Mouse (Mus musculus) embryonic fibroblast, embryonic 13.5 days (primary cell): Measurements from ENCODE around the gene Vdac2. TPM values are rescaled to one million over a fixed set of nuclear protein-coding genes. Genes with fewer than 3 reads are reported as not detected.

Experiments used
- H3K27ac ChIP-seq: 2 replicates; pipeline ENCODE4 v1.5.1; 2012; ENCODE audit warnings: low read length, control low read depth, inconsistent platforms; ENCODE audit not compliant: insufficient read depth
- H3K4me1 ChIP-seq: 2 replicates; pipeline ENCODE4 v1.6.1; 2011; ENCODE audit warnings: low read length; ENCODE audit not compliant: control insufficient read depth, insufficient read depth
- H3K4me3 ChIP-seq: 2 replicates; pipeline ENCODE4 v1.5.1; 2011; ENCODE audit warnings: mild to moderate bottlenecking, control low read depth, low read length; ENCODE audit not compliant: insufficient read depth
- CTCF ChIP-seq: IDR thresholded peaks from 2 replicates; pipeline ENCODE4 v1.5.1; 2011; ENCODE audit warnings: mild to moderate bottlenecking, control low read depth, low read length, moderate library complexity, borderline replicate concordance; ENCODE audit not compliant: insufficient read depth
- POLR2A ChIP-seq: IDR thresholded peaks from 2 replicates; pipeline ENCODE4 v1.6.1; 2011; ENCODE audit warnings: low read depth, mild to moderate bottlenecking, control low read depth, low read length, moderate library complexity
- polyA plus RNA-seq: library from polyadenylated mRNA; stranded (reverse); fragments of >200 nt; gene quantifications from 2 replicates; pipeline ENCODE4 v1.2.4, GENCODE M21; 2011; ENCODE audit warnings: low read depth; ENCODE audit not compliant: missing spikeins, insufficient read length

Vdac2 gene
- polyA plus RNA-seq, 1 experiment = 232 TPM

DNA sequence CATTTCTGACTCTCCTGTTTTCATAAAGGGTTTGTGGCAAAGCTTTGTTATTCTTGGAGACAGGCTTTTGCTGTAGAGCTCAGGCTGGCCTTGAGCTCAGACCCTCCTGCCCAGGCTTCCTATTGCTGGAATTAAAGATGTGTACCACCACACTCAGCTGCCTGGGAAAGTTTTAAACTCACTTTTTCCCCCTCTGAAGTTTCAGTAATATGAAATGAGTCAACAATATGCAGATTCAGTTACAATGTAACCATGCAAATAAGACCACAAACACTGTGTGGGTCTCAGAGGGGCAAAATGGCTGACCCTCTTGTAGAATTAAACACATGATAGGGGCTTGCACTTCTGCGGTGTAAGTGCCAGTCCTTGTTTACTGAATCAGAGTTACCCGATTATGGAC, 18.8 kb upstream of the Vdac2 start:
- TF ChIP-seq POLR2A (no peak), CTCF (no peak)
- H3K4me1 ChIP-seq = peaks cover 7% of the 10 kb centered on the region
- H3K4me3 ChIP-seq = no peak overlapping the region
- H3K27ac ChIP-seq = no peak overlapping the region

DNA sequence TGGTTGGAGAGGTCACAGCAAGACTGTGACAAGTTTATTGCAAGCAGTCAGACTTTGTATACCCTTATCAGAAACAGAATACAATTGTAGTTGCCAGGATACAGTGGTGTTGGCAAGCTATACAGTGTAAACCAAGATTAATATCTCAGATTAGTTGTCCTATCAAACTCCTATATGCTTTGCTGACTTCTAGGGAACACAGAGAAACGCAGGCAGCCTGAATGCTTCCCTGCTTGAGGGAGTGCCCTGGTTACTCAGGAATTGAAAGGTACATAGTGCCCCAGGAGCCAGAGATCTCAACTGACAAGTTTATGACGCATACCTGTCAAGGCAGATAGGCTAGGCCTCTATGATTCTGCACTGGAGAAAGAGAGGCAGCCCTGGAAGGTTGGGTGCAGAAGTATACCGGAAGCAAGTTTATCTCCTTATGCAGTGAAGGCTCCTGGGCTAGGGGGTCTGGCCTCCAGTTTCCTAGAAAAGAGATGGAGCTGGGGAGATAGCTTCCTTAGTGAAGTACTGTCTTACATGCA, 18.3 kb upstream of the Vdac2 start:
- Histone ChIP-seq H3K4me3 (no peak overlapping the region), H3K27ac (no peak overlapping the region), H3K4me1 (peaks cover 7% of the 10 kb centered on the region)
- TF ChIP-seq CTCF (no peak), POLR2A (no peak)

DNA sequence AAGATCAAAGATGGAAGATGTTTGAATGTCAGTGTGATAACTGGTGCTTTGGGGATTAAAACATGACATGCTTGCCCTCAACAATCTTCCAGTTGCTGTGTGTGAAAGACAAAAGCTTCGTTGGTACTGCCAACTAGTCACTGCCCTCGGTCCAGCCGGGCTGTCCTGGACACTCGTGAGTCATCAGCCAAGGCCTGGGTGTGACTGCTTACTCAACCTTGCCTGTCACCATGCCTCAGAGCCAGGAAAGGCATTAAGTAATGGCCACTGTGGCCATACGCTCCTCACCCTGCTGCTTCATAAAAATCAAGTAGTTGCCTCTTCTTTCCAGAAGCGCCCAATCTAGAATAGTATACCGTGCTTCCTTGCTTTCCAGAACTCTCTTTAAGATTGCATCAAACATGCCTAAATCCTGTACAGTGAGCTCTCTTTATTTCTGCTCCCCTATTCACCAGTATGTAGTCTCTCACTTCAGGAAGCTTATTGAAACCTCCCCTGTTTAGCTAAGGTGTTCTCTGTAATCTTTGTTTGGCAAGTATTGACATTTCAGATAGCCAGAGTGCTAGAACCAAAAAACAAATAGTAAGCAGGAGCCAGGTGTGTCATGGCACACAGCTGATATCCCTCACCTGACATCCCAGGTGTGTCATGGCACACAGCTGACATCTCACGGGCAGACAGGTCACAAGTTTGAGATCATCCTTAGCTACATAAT, 16.7 kb upstream of the Vdac2 start:
- Histone ChIP-seq H3K27ac (no peak overlapping the region), H3K4me1 (peaks cover 7% of the 10 kb centered on the region), H3K4me3 (no peak overlapping the region)
- TF ChIP-seq POLR2A = no peak
- TF ChIP-seq CTCF = no peak

DNA sequence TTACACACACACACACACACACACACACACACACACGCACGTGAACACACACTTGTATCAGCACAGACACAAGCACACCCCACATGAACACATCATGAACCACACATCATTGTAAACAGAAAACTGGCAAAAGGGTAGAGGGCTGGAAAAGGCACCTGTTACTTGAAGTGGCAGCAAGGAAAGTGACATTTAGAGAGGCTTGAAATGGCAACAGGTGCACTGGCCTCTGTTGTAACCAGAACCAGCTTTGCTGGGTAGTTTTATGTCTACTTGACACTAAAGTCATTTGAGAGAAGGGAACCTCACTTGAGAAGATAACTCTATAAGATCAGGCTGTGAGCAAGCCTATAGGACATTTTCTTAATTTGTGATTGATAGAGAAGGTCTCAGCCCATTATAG, 15.6 kb upstream of the Vdac2 start:
- Histone ChIP-seq H3K4me1 (peaks cover 12% of the 10 kb centered on the region), H3K27ac (no peak overlapping the region), H3K4me3 (no peak overlapping the region)
- no peak for TF ChIP-seq POLR2A
- TF ChIP-seq CTCF = no peak

DNA sequence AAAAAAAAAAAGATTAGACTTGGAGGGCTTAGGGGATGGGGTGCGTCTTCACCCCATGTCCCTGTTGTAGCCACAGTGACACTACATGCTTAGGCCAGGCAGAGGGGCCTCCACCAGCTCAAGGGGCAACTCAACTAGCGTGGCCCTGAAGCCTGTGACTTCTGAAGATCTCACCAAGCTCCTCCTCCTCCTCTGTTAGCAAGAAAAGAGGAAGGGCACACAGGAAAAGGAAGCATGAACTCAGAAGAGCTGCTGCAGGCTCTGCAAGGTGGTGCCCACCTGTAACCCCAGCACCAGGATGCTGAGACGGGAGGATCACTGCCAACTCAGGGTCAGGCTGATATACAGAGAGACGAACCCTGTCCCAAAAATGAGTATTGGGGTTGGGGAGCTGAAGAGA, 13.7 kb upstream of the Vdac2 start:
- peaks cover 11% of the 10 kb centered on the region for H3K4me1 ChIP-seq
- TF ChIP-seq CTCF (no peak), POLR2A (no peak)

DNA sequence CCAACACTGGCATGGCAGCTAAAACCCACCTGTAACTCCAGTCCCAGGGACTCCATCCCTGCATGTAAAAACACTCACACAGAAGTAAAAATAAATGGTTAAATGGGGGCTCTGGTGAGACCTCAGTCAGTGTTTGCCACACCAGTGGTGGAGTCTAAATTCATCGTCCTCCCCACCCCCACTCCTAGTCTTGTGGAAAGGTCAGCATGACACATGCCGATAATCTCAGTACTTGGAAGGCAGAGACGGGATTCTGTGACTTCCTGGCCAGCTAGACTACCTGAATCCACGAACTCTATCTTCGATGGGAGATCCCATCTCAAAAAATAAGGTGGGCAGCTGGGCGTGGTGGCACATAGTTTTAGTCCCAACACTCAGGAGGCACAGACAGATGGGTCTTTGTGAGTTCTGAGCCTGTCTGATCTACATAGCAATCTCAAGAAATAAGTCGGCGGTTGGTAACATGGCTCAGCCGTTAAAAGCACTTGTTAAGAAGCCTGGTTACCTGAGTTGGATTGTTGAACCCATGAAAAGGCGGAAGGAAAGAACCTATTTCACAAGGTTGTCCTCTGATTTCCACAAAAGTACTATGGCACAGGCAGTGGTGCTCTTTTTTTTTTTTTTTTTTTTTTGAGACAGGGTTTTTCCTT, 13.2 kb upstream of the Vdac2 start:
- Histone ChIP-seq H3K4me3 (no peak overlapping the region), H3K4me1 (peaks cover 8% of the 10 kb centered on the region), H3K27ac (no peak overlapping the region)
- no peak for TF ChIP-seq CTCF
- no peak for TF ChIP-seq POLR2A

More for the DNA sequence above, 13.7 kb upstream of the Vdac2 start:
- H3K4me3 ChIP-seq = no peak overlapping the region
- H3K27ac ChIP-seq = no peak overlapping the region

DNA sequence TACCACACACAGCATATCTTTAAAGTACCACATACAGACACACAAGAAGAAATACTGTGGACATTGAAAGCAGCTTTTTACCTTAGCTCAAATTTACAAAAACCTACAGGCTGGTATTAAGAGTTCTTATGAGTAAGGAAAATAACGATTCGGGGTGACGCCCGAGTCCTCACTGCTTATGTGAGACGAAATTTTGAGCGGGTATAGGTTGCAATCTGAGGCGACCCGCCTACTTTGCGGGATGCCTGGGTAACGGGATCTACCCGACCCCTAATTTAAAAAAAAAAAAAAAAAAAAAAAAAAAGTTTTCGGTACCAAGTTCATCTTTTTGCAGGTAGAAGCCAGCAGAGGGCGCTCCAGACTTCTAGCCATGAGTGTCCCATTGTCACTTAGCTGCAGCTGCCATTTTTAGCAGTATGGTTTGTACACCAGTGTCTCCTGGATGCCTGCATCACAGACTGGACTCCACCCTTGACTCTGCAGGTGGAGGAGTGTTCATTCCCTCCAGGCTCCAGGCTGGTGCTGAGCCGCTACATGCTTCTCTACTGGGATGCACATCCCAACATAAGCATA, 12.4 kb upstream of the Vdac2 start:
- H3K27ac ChIP-seq = no peak overlapping the region
- peaks cover 8% of the 10 kb centered on the region for H3K4me1 ChIP-seq
- no peak overlapping the region for H3K4me3 ChIP-seq
- no peak for TF ChIP-seq CTCF

DNA sequence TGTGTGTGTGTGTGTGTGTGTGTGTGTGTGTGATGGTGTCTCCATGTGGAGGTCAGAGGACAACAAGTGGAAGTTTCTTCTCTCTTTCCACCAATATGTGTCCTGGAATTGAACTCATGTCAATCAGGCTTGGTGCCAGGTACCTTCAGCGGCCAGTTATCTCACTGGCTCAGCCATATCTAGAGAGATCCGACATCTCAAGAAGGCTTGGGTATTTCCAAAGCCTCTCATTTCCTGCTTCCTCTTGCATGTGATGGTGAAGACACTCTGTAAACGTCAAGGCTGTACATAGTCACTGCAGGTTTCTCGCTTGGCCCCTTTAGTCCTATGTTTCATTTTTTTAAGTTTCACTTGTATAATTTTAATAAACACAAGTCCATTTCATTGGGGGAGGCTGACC, 11.8 kb upstream of the Vdac2 start:
- peaks cover 7% of the 10 kb centered on the region for H3K4me1 ChIP-seq
- H3K27ac ChIP-seq = no peak overlapping the region
- TF ChIP-seq POLR2A (no peak), CTCF (no peak)
- no peak overlapping the region for H3K4me3 ChIP-seq

DNA sequence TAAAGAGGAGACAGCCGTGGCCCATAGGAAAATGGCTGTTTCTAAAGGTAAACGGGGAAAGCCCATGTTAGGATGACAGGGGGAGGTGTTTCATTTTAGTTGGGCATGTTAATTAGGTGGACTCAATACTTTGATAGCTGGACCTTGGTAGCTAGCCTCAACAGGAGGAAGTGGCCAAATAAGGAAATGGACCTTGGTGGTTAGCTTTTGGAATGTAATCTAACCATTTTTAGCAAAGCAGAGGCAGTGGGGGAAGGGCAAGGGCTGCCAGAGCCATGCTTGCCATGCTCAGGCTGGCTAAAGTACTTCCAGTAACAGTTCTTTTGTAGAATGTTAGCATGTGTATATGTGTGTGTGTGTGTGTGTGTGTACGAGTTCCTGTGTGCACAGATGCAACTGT, 11.2 kb upstream of the Vdac2 start:
- H3K4me3 ChIP-seq = no peak overlapping the region
- peaks cover 5% of the 10 kb centered on the region for H3K4me1 ChIP-seq
- TF ChIP-seq CTCF (no peak), POLR2A (no peak)
- no peak overlapping the region for H3K27ac ChIP-seq

DNA sequence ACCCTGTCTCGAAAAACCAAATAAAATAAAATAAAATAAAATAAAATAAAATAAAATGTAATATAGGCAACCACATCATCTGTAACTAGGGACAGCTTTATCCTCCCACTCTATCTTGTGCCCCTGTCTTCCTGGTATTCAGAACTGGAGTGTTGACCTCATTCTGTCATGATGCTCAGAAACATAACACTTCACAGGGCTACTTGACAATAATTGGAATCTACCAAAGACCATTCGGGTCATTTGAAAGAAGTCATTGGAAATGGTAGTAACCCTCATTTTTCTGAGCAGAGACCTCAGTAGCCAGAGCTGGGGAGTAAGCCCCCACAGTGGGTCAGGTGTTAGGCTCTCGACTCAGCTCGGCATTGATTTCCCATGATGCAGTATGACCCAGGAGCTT, 10.4 kb upstream of the Vdac2 start:
- Histone ChIP-seq H3K4me1 (peaks cover 5% of the 10 kb centered on the region), H3K27ac (no peak overlapping the region), H3K4me3 (no peak overlapping the region)
- no peak for TF ChIP-seq CTCF
- TF ChIP-seq POLR2A = no peak
